Mouse (Mus musculus) left cerebral cortex, adult 6 months (tissue): Measurements from ENCODE around the gene Usp9x. TPM values are rescaled to one million over a fixed set of nuclear protein-coding genes. Genes with fewer than 3 reads are reported as not detected.

ENCODE experiments used
- long read RNA-seq, 2 experiments: library from polyadenylated mRNA; unstranded; transcript quantifications; one replicate each; pipeline ENCODE4 v2.0.0; 2019 to 2020
- polyA plus RNA-seq: library from polyadenylated mRNA; unstranded; fragments of <200 nt; fragmentation: Nextera tagmentation; gene quantifications from 2 replicates; pipeline ENCODE4 v1.2.3, GENCODE M21; 2021

Gene Usp9x
- 31.1 and 84.1 TPM in 2 replicates for polyA plus RNA-seq
- long read RNA-seq, experiment 1, partial matches to known transcripts = 39 of 48 reads
- long read RNA-seq, experiment 1, other reads (novel, unspliced or antisense) = 9 of 48 reads
- long read RNA-seq, experiment 2, partial matches to known transcripts = 35 of 50 reads
- long read RNA-seq, experiment 2, other reads (novel, unspliced or antisense) = 14 of 50 reads

GRCm38 (mm10) chrX:13071241-13071775, at the start of gene Usp9x:
Gene Usp9x (plus strand): TSS chrX:13071498.

Other genes with a start within 250 kb of the Usp9x start
- gene Ddx3x, start 209.5 kb downstream of the Usp9x start, polyA plus RNA-seq = 15.5 and 22.2 TPM in 2 replicates